Mouse (Mus musculus) ovary, postnatal 36 days (tissue): ENCODE measurements around the gene Mettl7a1.
"Not testable (repeated sequence)": the region's sequence is repeated elsewhere in the genome, so short reads cannot be mapped to it uniquely, and the experiment has no call there.

Experiments
- DNase-seq: peaks from one replicate; pipeline ENCODE4 v3.0.0; 2022; ENCODE audit warnings: low spot score, mixed read lengths

The Mettl7a1 gene

DNA sequence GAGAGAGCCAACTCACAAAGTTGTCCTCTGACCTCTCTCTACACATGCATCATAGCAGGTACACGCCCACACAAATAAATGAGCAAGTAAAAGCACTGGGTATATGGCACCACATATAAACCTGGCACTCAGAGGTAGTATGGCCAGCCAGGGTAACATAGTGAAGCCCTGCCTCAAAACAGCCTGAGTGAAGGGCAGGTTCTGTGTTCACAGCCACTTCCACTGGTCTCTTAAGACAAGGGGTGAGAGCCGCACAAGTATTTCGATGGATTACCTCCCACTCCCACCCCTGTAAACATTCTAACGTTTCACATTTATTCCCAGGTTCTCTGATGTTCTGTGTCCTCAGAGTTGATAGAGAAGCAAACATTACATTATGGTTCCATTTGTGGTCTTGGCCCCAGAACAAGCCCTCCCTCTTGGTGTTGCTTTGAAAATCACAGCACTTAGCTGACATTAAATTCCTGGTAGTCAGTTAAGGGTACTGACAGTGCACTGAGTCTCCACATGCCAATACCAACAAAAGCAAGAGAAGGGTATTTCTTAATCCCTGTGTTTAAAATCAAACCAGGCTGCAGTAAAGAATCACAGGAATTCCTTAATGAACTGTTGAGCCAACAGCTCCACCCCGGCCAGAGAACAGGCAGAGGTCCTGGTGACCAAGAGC is 37.5 kb downstream of the Mettl7a1 start:
- not testable (repeated sequence) for DNase-seq

DNA sequence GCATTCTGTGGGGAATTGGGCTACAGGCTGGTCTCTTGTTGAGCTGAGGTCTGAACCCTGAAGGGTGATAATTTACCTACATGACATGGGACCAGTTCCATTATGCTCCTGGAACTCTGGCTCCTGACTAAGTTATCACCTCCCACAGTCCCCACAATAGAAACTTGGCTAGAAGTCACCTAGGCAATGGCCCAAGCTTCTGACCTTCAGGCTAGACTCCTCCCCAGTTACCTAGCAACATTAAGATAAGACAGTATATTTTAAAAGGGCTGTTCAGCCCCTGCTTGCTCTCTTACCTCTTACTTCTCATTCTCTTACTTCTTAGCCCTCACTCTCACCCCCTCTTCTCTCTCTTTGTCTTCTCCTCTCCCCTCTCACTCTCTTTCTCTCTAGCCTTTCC is 41.5 kb downstream of the Mettl7a1 start:
- DNase-seq = no peak

DNA sequence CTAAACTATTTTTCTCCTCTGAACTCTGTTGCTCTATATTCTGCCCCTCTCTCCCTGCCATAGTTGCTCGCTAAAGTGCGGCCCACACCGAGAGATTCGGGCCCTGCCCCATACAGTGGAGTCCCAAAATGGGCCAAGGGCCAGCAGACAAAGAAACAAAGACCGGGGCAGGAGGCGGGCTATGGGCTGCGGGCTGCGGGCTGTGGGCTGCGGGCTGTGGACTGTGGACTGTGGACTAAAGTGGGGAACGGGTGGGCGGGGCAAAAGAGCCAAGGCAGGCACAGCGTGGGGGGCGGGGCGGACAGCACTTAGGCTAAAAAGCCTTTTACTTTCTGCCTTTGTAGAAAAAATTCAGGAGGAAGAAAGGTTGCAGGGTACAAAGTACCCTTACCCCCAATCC is 42.8 kb downstream of the Mettl7a1 start:
- DNase-seq = no peak

DNA sequence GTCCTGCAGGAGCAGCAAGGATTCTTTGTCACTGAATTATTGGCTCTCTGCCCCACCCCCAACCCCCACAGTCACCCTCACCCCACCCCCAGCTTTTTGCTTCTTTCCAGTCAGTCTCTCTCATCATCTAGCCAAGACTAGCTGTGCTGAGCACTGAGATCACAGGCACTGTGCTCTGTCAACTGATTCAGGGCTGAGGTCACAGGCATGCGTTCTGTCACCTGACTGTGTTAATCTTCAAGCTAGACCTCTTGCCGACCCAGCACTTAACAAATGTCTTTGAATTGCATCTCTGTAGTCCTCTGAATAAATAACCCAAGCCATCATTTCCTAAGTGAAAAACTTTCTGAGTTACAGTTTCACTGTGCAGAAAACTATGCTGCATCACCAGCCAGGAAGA is 45.6 kb downstream of the Mettl7a1 start:
- no peak for DNase-seq

DNA sequence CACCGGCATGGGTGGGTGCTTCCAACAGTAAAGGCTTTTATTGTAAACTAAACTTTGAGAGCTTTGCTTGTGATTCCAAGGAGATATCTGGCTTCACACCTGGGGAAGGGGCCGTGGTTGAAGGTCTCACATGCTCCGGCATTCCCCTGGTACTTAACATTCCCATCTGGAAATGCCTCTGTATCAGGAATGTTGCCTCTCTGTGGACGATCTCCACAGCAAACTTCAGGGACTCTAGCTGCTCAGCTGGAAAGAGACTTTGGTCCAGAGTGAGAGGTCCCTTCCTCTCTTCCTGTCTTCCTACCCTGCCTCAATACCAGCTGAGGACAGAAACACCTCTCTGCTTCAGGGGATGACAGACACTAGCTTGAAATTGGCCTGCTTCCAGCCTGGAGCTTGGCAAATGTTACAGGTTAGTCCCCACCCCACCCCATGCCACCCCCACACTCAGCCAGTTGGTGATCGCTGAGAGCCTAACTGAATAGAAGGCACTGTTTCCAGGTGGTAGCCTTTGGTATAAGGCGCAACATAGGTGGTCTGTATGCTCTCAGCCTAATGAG is 47.6 kb downstream of the Mettl7a1 start:
- DNase-seq = no peak

DNA sequence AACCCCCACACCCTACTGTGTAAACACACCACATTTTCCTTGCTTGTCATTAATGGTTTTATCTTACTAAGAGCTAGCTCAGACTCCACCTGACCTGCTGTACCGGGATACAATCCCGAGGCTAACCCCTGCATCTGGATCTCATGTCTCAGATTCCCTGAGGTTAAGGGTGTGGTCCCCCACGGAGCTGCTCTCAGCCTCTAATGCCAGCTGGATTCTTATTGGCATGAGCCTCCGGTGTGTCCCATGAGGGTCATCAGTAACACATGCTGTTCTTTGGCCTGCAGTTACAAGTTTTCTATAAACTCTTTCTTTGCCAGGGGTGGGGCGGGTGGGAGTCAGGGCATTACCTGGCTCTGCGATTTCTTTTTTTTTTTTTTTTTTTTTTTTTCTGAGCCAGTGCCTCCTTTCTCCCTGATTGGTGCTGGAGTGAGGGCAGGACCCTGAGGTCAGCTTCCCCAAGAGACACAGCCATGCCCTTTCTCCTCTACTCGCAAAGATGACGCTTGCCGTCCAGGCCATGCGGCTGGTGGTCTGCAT is 48.8 kb downstream of the Mettl7a1 start, which contains the start of the genes Methig1 and Mettl7a2:
Gene Methig1 (plus strand): TSS at position 439 of the 540 bp plus-strand sequence.
Gene Mettl7a2 (plus strand): TSS at position 490 of the 540 bp plus-strand sequence.
- DNase-seq = no peak

DNA sequence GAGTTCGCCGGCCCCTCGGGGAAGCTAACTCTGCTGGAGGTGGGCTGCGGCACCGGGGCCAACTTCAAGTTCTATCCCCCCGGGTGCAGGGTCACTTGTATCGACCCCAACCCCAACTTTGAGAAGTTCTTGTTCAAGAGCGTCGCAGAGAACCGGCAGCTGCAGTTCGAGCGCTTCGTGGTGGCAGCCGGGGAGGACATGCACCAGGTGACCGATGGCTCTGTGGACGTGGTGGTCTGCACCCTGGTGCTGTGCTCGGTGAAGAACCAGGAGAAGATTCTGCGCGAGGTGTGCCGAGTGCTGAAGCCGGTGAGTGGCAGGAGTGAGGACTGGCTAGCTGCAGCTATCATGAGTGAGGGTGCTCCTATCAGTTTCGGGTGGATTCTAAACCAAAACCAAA is 49.5 kb downstream of the Mettl7a1 start:
- not testable (repeated sequence) for DNase-seq

DNA sequence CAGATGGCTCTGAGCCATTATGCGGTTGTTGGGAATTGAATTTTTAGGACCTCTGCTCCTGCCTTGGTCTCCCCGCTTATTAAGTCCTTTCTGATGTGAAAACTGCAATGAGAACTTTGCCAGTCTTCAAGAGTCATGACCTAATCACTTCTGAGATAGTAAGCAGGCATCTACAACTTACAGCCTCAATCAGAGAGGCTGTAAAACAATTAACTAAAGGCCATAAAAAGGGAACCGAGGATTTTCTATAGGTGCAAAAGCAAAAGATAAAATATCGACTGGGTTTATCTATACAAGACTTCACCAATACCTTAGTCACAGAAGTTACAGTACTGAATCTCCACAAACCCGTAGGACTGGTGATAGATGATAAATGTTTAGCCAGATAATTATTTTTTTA is 51.9 kb downstream of the Mettl7a1 start:
- no peak for DNase-seq

DNA sequence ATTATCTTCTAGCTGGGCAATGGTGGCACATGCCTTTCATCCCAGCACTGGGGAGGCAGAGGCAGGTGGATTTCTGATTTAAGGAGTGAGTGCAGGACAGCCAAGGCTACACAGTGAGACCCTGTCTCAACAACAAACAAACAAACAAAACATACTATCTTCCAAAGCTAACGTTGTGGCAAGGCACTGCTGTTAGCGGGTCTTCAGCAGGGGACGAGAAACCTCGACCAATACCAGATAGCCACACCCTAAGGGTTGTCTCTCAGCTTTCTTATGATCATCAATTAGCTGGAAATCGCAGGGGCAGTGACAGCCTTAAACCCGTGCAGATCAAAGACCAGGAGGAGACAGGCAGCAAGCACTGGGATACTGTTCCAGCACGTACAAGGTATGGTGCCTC is 60.3 kb downstream of the Mettl7a1 start, which contains the start of gene Higd1c:
Gene Higd1c (plus strand): TSS at position 301 of the 400 bp plus-strand sequence.
- no peak for DNase-seq

DNA sequence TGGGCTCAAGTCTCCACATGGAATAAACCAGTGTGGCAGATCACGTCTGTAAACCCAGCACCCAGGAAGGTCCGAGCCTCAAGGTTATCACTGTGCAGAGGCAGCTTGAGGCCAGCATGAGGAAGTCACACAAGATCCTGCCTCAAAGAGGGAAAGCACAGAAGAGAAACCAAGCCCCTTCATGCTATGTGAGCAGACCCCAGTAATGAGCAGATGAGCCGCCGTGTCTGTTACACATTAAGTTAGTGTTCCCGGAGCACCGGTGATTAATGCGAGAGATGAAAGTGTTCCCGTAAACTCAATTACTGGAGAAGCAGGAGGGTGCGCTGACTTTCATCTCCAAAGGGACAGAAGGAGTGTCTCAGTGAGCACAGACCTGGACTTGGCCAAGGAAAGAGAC is 62.0 kb downstream of the Mettl7a1 start:
- DNase-seq = not testable (repeated sequence)

DNA sequence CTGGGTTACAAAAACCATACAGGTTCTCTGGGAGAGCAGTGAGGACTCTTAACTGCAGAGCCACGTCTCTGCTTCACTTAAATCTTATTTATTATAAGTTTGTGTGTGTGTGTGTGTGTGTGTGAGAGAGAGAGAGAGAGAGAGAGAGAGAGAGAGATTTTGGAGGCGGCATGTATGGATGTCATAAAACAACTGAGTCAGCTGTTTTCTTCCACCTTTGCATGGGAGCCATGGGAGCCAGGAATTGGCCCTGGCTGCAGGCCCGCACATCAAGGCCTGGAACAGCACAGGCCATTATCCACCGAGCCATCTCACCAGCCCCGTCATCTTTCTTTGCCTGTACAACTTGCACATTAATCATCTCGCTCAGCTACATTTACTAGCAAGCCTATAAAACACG is 63.2 kb downstream of the Mettl7a1 start:
- no peak for DNase-seq

DNA sequence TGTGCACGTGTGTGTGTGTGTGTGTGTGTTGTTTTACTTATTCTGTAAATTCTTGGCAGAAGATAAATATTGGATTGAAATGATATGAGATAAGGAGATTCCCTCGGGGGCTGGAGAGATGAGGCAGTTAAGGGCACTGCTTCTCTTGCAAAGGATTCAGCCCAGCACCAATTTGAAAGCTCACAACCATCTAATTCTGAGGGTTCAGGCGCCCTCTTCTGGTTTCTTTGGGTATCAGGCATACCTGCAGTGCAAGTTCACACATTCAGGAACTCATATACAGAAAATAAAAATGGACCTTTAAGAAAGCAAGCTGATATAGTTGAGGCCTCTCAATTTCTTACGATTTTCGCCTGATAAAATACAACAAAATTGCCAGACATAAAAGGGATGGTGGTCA is 71.1 kb downstream of the Mettl7a1 start:
- DNase-seq = peak; percentile 28

DNA sequence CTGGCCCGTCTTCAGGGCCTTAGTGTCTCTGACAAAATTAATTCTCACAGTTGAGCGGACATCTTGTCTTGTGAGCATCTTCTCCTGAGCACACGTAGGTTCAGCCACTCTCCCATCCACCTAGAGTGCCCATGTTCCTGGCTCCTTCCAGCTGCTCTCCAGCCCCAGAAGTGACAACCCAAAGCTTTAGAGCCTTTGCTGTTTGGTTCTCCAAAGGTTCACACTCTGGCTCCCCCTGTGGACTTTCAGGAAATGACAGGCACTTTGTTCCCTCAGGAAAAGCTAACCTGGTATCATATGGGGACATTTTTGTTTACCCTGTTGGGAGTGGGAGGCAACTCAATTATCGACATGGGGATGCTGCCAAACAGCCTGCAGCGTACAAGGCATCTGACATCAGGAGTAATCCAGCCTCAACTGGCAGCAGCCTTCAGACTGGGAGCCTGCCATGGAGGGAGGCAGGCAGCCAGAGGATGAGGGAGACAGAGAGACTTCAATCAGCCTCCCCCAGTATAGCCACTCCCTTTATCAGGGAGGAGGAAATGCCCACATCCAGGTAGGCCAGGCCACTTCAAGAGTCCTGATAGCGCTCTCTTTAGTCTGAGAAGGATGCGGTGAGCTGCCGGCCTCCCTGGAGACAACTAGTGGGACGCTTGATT is 74.0 kb downstream of the Mettl7a1 start:
- DNase-seq = not testable (repeated sequence)
